Comparison of ENCODE assay signal across 8 mouse cellular contexts in the genomic region with DNA sequence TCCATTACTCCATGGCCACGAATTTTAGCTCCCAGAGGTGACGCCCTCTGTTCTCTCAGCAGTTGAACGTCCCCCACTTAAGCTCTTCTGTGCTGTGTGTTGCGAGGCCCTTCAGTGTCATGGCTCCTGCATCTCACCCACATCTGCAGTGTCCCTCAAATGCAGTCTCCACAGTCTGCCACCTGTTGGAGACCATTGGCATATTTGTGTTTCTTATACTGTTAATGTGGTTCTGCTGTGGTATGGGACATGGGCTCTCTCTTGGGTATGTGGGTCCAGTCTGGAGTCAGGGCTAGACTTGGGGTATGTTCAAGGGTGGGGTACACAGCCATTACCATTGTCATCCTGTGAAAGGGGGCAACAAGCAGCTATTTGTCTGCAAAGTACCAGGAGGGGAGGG. TPM values are rescaled to one million over a fixed set of nuclear protein-coding genes. Genes with fewer than 3 reads are reported as not detected.
DNase-seq lines count a peak whose midpoint lies in the region; ATAC-seq and TF ChIP-seq lines count a peak whose summit lies in the region.

No protein-coding gene starts in this region.

- intact Hi-C loops in heart, adult 2 months (cut with DNase I): no loop called here

- no peak for TF ChIP-seq EP300 in heart, adult 2 months (IDR thresholded peaks at IDR 0.05; ENCODE audit: insufficient read depth, low read depth, low read length)

- 53% methylated on average over 4 of the region's 4 CpGs for WGBS in heart, adult 2 months
- 85% methylated on average over 4 of the region's 4 CpGs for WGBS in forebrain, embryonic 11.5 days
- 48% methylated on average over 4 of the region's 4 CpGs for WGBS in liver, embryonic 13.5 days (ENCODE audit: insufficient replicate concordance)

- no peak for ATAC-seq in forebrain, embryonic 11.5 days (replicated peaks; ENCODE audit: low FRiP score)
- ATAC-seq in liver, embryonic 13.5 days (ENCODE audit: low read depth): no peak

- H3K27me3 ChIP-seq in heart, adult 2 months (ENCODE audit: control insufficient read depth, insufficient read depth, low read length): no peaks in the 10 kb centered on the region
- H3K27me3 ChIP-seq in forebrain, embryonic 11.5 days (ENCODE audit: control insufficient read depth, insufficient read depth, low read length): no peaks in the 10 kb centered on the region
- H3K27me3 ChIP-seq in liver, embryonic 13.5 days: no peaks in the 10 kb centered on the region

- no peak for TF ChIP-seq POLR2A in heart, adult 2 months (IDR thresholded peaks at IDR 0.05; ENCODE audit: insufficient read depth, low read depth, low read length)

- H3K36me3 ChIP-seq in heart, adult 2 months (ENCODE audit: control insufficient read depth, insufficient read depth, low read length): no peaks in the 10 kb centered on the region
- H3K36me3 ChIP-seq in forebrain, embryonic 11.5 days (ENCODE audit: control insufficient read depth, insufficient read depth, low read length): peaks cover 6% of the 10 kb centered on the region; the same call in 1 of the 2 replicates
- H3K36me3 ChIP-seq in liver, embryonic 13.5 days: peaks cover 54% of the 10 kb centered on the region

- H3K4me2 ChIP-seq in forebrain, embryonic 11.5 days (ENCODE audit: low read depth, low read length, severe bottlenecking): no peak overlapping the region
- H3K4me2 ChIP-seq in liver, embryonic 13.5 days: peak overlapping the region; percentile 96

- H3K9ac ChIP-seq in heart, adult 2 months (ENCODE audit: low read depth, low read length): no peak overlapping the region
- no peak overlapping the region for H3K9ac ChIP-seq in forebrain, embryonic 11.5 days (ENCODE audit: low read length)
- peak overlapping the region; percentile 98 for H3K9ac ChIP-seq in liver, embryonic 13.5 days

- no peak for DNase-seq in heart, adult 2 months
- no peak for DNase-seq in heart, adult 9 months (ENCODE audit: low spot score in 2 of 2)
- DNase-seq in CD4-positive helper T cell, adult 2 months (ENCODE audit: low read depth, low spot score): peak; percentile 46
- no peak for DNase-seq in forebrain, embryonic 11.5 days (ENCODE audit: low spot score)
- DNase-seq in liver, embryonic 13.5 days: no peak
- DNase-seq in layer of hippocampus, adult 18-20 months (ENCODE audit: low spot score in 2 of 2): no peak
- DNase-seq in cerebellum, adult 11 months: no peak
- no peak for DNase-seq in urinary bladder, postnatal 25 days (ENCODE audit: low spot score)

- H3K4me3 ChIP-seq in heart, adult 2 months: peak overlapping the region; percentile 5; the same call in 1 of the 2 replicates
- peak overlapping the region; percentile 99; the same call in 1 of the 2 replicates for H3K4me3 ChIP-seq in forebrain, embryonic 11.5 days (ENCODE audit: low read depth, low read length)
- peak overlapping the region; percentile 98 for H3K4me3 ChIP-seq in liver, embryonic 13.5 days (replicated peaks)

- no peak overlapping the region for H3K27ac ChIP-seq in heart, adult 2 months
- no peak overlapping the region for H3K27ac ChIP-seq in forebrain, embryonic 11.5 days (ENCODE audit: low read depth, low read length)
- H3K27ac ChIP-seq in liver, embryonic 13.5 days: peak overlapping the region; percentile 91

- no peaks in the 10 kb centered on the region for H3K79me2 ChIP-seq in heart, adult 2 months (replicated peaks; ENCODE audit: control insufficient read depth, insufficient read depth, low read length)

- H3K9me3 ChIP-seq in forebrain, embryonic 11.5 days (ENCODE audit: control insufficient read depth, low read length): no peaks in the 10 kb centered on the region
- H3K9me3 ChIP-seq in liver, embryonic 13.5 days (replicated peaks): no peaks in the 10 kb centered on the region

- TF ChIP-seq CTCF in heart, adult 2 months (IDR thresholded peaks at IDR 0.05): peak; percentile 47

- H3K4me1 ChIP-seq in heart, adult 2 months (ENCODE audit: control insufficient read depth, insufficient read depth, low read length): peaks cover 14% of the 10 kb centered on the region
- H3K4me1 ChIP-seq in forebrain, embryonic 11.5 days (replicated peaks; ENCODE audit: control insufficient read depth, insufficient read depth, low read length): peaks cover 13% of the 10 kb centered on the region
- peaks cover 31% of the 10 kb centered on the region for H3K4me1 ChIP-seq in liver, embryonic 13.5 days (replicated peaks)

RNA-seq across cellular contexts. Expression of a gene that starts 1.9 kb away (rescaled TPM):
- total RNA-seq in heart, adult 2 months (2021): 10 to 100 TPM; 79.2 to 89.0 TPM
- 56.6 and 76.0 TPM in 2 replicates for polyA plus RNA-seq in heart, adult 2 months (2012; rRNA removed)
- 200 and 207 TPM in 2 replicates for polyA plus RNA-seq in forebrain, embryonic 11.5 days (2014; fragmentation: Nextera tagmentation; extraction: Ambion mirVana)
- 151 and 159 TPM in 2 replicates for polyA plus RNA-seq in liver, embryonic 13.5 days (2015; fragmentation: Nextera tagmentation; extraction: Ambion mirVana)
- 100 to 1,000 TPM; 103 to 105 TPM for total RNA-seq in layer of hippocampus, adult 18-20 months (2021)

RNA-seq across cellular contexts. Expression of a gene that starts 52.5 kb away (rescaled TPM):
- total RNA-seq in heart, adult 2 months (2021): 100 to 1,000 TPM in 1 of 2 experiments, 10 to 100 TPM in 1; 66.3 to 104 TPM
- polyA plus RNA-seq in heart, adult 2 months (2012; rRNA removed): 83.6 and 109 TPM in 2 replicates
- 5.9 and 7.8 TPM in 2 replicates for polyA plus RNA-seq in forebrain, embryonic 11.5 days (2014; fragmentation: Nextera tagmentation; extraction: Ambion mirVana)
- polyA plus RNA-seq in liver, embryonic 13.5 days (2015; fragmentation: Nextera tagmentation; extraction: Ambion mirVana): 1.5 and 1.9 TPM in 2 replicates
- total RNA-seq in layer of hippocampus, adult 18-20 months (2021): 1 to 10 TPM; 6.6 to 7.2 TPM

RNA-seq across cellular contexts. Expression of a gene that starts 54.1 kb away (rescaled TPM):
- 10 to 100 TPM; 31.8 to 36.4 TPM for total RNA-seq in heart, adult 2 months (2021)
- 27.6 and 38.5 TPM in 2 replicates for polyA plus RNA-seq in heart, adult 2 months (2012; rRNA removed)
- polyA plus RNA-seq in forebrain, embryonic 11.5 days (2014; fragmentation: Nextera tagmentation; extraction: Ambion mirVana): 40.9 and 43.8 TPM in 2 replicates
- 10.1 and 10.4 TPM in 2 replicates for polyA plus RNA-seq in liver, embryonic 13.5 days (2015; fragmentation: Nextera tagmentation; extraction: Ambion mirVana)
- 10 to 100 TPM; 47.6 to 47.9 TPM for total RNA-seq in layer of hippocampus, adult 18-20 months (2021)

Comparison
In these comparisons a context has a peak if more than half of its experiments do, and no peak if none do; other contexts are left out.
1. H3K4me3 ChIP-seq: peak in every context shown above with its lines; median percentile 99 in forebrain, embryonic 11.5 days; 98 in liver, embryonic 13.5 days; 5 in heart, adult 2 months.